Mouse (Mus musculus): ENCODE measurements around the gene Dtnb. TPM values are rescaled to one million over a fixed set of nuclear protein-coding genes. Genes with fewer than 3 reads are reported as not detected.
"Not testable (repeated sequence)": the region's sequence is repeated elsewhere in the genome, so short reads cannot be mapped to it uniquely, and the experiment has no call there.

The Dtnb gene
- polyA plus RNA-seq, 2 experiments from 2014 or later = 25.4 to 28.0 TPM

GRCm38 (mm10) chr12:3660985-3661635 is 88.9 kb downstream of the Dtnb start:
- peak; percentile 60 for ATAC-seq

- no peak for ATAC-seq
These were observed 90.5 kb downstream of the Dtnb start for GRCm38 (mm10) chr12:3662660-3663059.

GRCm38 (mm10) chr12:3663386-3663785 is 91.2 kb downstream of the Dtnb start:
- ATAC-seq = no peak

- ATAC-seq = no peak
These were observed 97.8 kb downstream of the Dtnb start for GRCm38 (mm10) chr12:3669971-3670381.

- ATAC-seq = no peak
These were observed 98.9 kb downstream of the Dtnb start for GRCm38 (mm10) chr12:3671117-3671516.

GRCm38 (mm10) chr12:3672786-3673185 is 100.6 kb downstream of the Dtnb start:
- no peak for ATAC-seq

GRCm38 (mm10) chr12:3673886-3674285 is 101.7 kb downstream of the Dtnb start:
- no peak for ATAC-seq

GRCm38 (mm10) chr12:3674913-3675312 is 102.7 kb downstream of the Dtnb start:
- no peak for ATAC-seq

- ATAC-seq = no peak
These were observed 108.5 kb downstream of the Dtnb start for GRCm38 (mm10) chr12:3680721-3681120.

GRCm38 (mm10) chr12:3683041-3683440 is 110.9 kb downstream of the Dtnb start:
- ATAC-seq = no peak

- ATAC-seq = no peak
These were observed 114.3 kb downstream of the Dtnb start for GRCm38 (mm10) chr12:3686419-3686940.

GRCm38 (mm10) chr12:3690926-3691529 is 118.8 kb downstream of the Dtnb start:
- ATAC-seq = not testable (repeated sequence)

- ATAC-seq = no peak
These were observed 120.7 kb downstream of the Dtnb start for GRCm38 (mm10) chr12:3692795-3693392.

- ATAC-seq = peak; percentile 91
These were observed 123.7 kb downstream of the Dtnb start for GRCm38 (mm10) chr12:3695741-3696501.

GRCm38 (mm10) chr12:3700503-3700902 is 128.3 kb downstream of the Dtnb start:
- ATAC-seq = no peak

- no peak for ATAC-seq
These were observed 130.7 kb downstream of the Dtnb start for GRCm38 (mm10) chr12:3702903-3703302.

- no peak for ATAC-seq
These were observed 147.1 kb downstream of the Dtnb start for GRCm38 (mm10) chr12:3719151-3719721.

GRCm38 (mm10) chr12:3720527-3720926 is 148.3 kb downstream of the Dtnb start:
- no peak for ATAC-seq

- no peak for ATAC-seq
These were observed 151.6 kb downstream of the Dtnb start for GRCm38 (mm10) chr12:3723762-3724161.

- no peak for ATAC-seq
These were observed 152.7 kb downstream of the Dtnb start for GRCm38 (mm10) chr12:3724822-3725370.

- peak; percentile 82 for ATAC-seq
These were observed 157.4 kb downstream of the Dtnb start for GRCm38 (mm10) chr12:3729521-3730075.

All from CD4-positive, CD25-positive, alpha-beta regulatory T cell, adult 4 months (primary cell).